Mouse (Mus musculus): ENCODE results near the gene Pdgfc.

DNA sequence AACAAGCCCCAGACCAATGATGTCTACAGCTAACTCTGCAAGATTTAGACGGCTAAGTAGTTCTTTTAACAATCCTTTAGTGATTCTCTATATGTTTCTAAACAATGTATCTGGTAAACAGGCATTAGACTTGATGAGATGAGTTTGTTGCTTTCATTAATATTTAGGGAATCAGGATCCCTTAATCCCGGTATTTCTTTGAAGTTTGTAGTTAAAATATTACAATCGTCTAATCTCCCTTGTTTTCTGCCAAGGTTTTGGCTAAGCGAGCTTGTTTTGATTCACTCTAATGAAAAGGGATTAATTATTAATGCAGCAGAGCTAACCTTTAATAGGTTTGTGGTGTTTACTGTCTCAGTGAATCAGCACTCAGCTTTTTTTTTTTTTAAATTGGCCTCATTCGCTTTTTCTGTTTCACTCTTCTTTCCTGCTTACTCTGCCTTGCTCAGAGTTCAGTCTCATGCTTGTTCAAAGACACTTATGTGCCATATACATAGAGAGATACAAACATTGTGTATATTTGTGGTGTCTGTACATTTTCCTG is 66.7 kb downstream of the Pdgfc start:
- TF ChIP-seq POLR2A (IDR thresholded peaks at IDR 0.05; ENCODE audit: borderline replicate concordance, insufficient read depth, low read length) (no peak), CTCF (IDR thresholded peaks at IDR 0.05; ENCODE audit: borderline replicate concordance, insufficient read depth, low read depth, low read length) (no peak)
